Comparison of ENCODE assay signal across 8 mouse cellular contexts in genomic region chr2:91984906-91985525, GRCm38 (mm10). TPM values are rescaled to one million over a fixed set of nuclear protein-coding genes. Genes with fewer than 3 reads are reported as not detected.
DNase-seq lines count a peak whose midpoint lies in the region; ATAC-seq and TF ChIP-seq lines count a peak whose summit lies in the region.

No protein-coding gene starts in this region.

- TF ChIP-seq RAD21 in CH12.LX (IDR thresholded peaks at IDR 0.05; ENCODE audit: low read depth, low read length) = no peak

- no peak for TF ChIP-seq EP300 in CH12.LX (IDR thresholded peaks at IDR 0.05; ENCODE audit: low read length)

- no peaks in the 10 kb centered on the region for H3K79me2 ChIP-seq in CH12.LX (replicated peaks; ENCODE audit: control insufficient read depth, extremely low read depth, insufficient read depth, poor library complexity, severe bottlenecking)

- H3K4me3 ChIP-seq in heart, embryonic 13.5 days = peak overlapping the region; percentile 38
- H3K4me3 ChIP-seq in CH12.LX (replicated peaks in 1 of 3; ENCODE audit: low read depth in 2 of 3, low read length in 2 of 3, poor library complexity in 1 of 3) = peak overlapping the region; percentile 8 to 28 (median 21)
- no peak overlapping the region for H3K4me3 ChIP-seq in hindbrain, embryonic 11.5 days (ENCODE audit: low read depth, low read length)
- peak overlapping the region; percentile 91 for H3K4me3 ChIP-seq in megakaryocyte, embryonic 14.5 days (replicated peaks)

- 0 out of 2 replicates have a peak, but pooled peaks cover 6% of the 10 kb centered on the region for H3K27me3 ChIP-seq in heart, embryonic 13.5 days (replicated peaks)
- peaks cover 3% of the 10 kb centered on the region for H3K27me3 ChIP-seq in CH12.LX (replicated peaks)
- no peaks in the 10 kb centered on the region for H3K27me3 ChIP-seq in hindbrain, embryonic 11.5 days (ENCODE audit: control insufficient read depth, insufficient read depth, low read length)
- peaks cover 4% of the 10 kb centered on the region for H3K27me3 ChIP-seq in megakaryocyte, embryonic 14.5 days (replicated peaks)

- no peak for TF ChIP-seq CTCF in CH12.LX (conservative IDR thresholded peaks at IDR 0.05 in 1 of 2, IDR thresholded peaks at IDR 0.05 in 1 of 2; ENCODE audit: low read depth in 2 of 2, low read length in 2 of 2)

- intact Hi-C loops in heart, postnatal 36 days (cut with DNase I) = loop anchor here (5.0 to 10.0 kb wide), 3 partner anchors 37 to 450 kb away; partner anchors contain the start of genes Creb3l1 and Cry2
- intact Hi-C loops in left cerebral cortex, postnatal 36 days (cut with DNase I) = loop anchor here (5.0 to 10.0 kb wide), 2 partner anchors 347 to 450 kb away; partner anchors contain the start of gene Cry2

- dilution Hi-C loops in CH12.LX (cut with MboI; ENCODE audit: extremely low pct_ligation_motif_present, extremely low pct_unique_long_range_greater_than_20kb, low sequenced_read_pairs) = no loop called here

- H3K4me1 ChIP-seq in heart, embryonic 13.5 days = peaks cover 36% of the 10 kb centered on the region
- H3K4me1 ChIP-seq in CH12.LX (ENCODE audit: control insufficient read depth in 1 of 2, insufficient read depth in 2 of 2) = peaks cover 9 to 29% of the 10 kb centered on the region in 2 experiments
- peaks cover 4% of the 10 kb centered on the region; the same call in 1 of the 2 replicates for H3K4me1 ChIP-seq in hindbrain, embryonic 11.5 days (replicated peaks; ENCODE audit: control insufficient read depth, insufficient read depth, low read length)
- peaks cover 70% of the 10 kb centered on the region for H3K4me1 ChIP-seq in megakaryocyte, embryonic 14.5 days

- no peaks in the 10 kb centered on the region for H3K9me3 ChIP-seq in heart, embryonic 13.5 days
- peaks cover 7% of the 10 kb centered on the region for H3K9me3 ChIP-seq in CH12.LX (replicated peaks; ENCODE audit: low read length)
- no peaks in the 10 kb centered on the region for H3K9me3 ChIP-seq in hindbrain, embryonic 11.5 days (ENCODE audit: control insufficient read depth, low read length)
- H3K9me3 ChIP-seq in megakaryocyte, embryonic 14.5 days = peaks cover 7% of the 10 kb centered on the region

- no peak for DNase-seq in heart, postnatal 36 days
- DNase-seq in CH12.LX (ENCODE audit: extremely low read depth) = peak; percentile 54
- no peak for DNase-seq in hindbrain, embryonic 11.5 days (ENCODE audit: low spot score)
- no peak for DNase-seq in c-Kit-positive CD71-positive TER-119-positive erythroid progenitor cells, embryonic 14.5 days (ENCODE audit: low spot score)
- DNase-seq in Muller cell, postnatal 12 days (ENCODE audit: inconsistent ontology term) = no peak
- DNase-seq in left cerebral cortex, postnatal 36 days (ENCODE audit: low spot score in 2 of 2) = no peak

- peaks cover 16% of the 10 kb centered on the region for H3K36me3 ChIP-seq in heart, embryonic 13.5 days
- peaks cover 0 to 7% of the 10 kb centered on the region in 2 experiments for H3K36me3 ChIP-seq in CH12.LX (replicated peaks in 1 of 2; ENCODE audit: control insufficient read depth in 1 of 2, insufficient read depth in 1 of 2, low read length in 1 of 2)
- no peaks in the 10 kb centered on the region for H3K36me3 ChIP-seq in hindbrain, embryonic 11.5 days (ENCODE audit: control insufficient read depth, insufficient read depth, low read length)
- H3K36me3 ChIP-seq in megakaryocyte, embryonic 14.5 days (replicated peaks; ENCODE audit: low read length) = peaks cover 10% of the 10 kb centered on the region

- 36% methylated on average over 9 of the region's 9 CpGs for WGBS in heart, embryonic 13.5 days
- WGBS in hindbrain, embryonic 11.5 days = 24% methylated on average over 9 of the region's 9 CpGs

- peak overlapping the region; percentile 79 for H3K9ac ChIP-seq in heart, embryonic 13.5 days
- no peak overlapping the region for H3K9ac ChIP-seq in CH12.LX (ENCODE audit: insufficient read depth, low read depth)
- no peak overlapping the region for H3K9ac ChIP-seq in hindbrain, embryonic 11.5 days (ENCODE audit: low read depth, low read length)

- peak overlapping the region; percentile 87 for H3K27ac ChIP-seq in heart, embryonic 13.5 days (replicated peaks)
- peak overlapping the region; percentile 57 for H3K27ac ChIP-seq in CH12.LX (ENCODE audit: insufficient read depth, low read depth)
- no peak overlapping the region for H3K27ac ChIP-seq in hindbrain, embryonic 11.5 days (ENCODE audit: low read depth, low read length)

- H3K4me2 ChIP-seq in heart, embryonic 13.5 days = peak overlapping the region; percentile 67
- peak overlapping the region; percentile 78 for H3K4me2 ChIP-seq in CH12.LX (ENCODE audit: insufficient read depth, low read depth, poor library complexity, severe bottlenecking)
- peak overlapping the region; percentile 32; the same call in 1 of the 2 replicates for H3K4me2 ChIP-seq in hindbrain, embryonic 11.5 days (replicated peaks; ENCODE audit: low read depth, low read length)

- peak; percentile 9; the same call in 1 of the 2 replicates for ATAC-seq in heart, embryonic 13.5 days (ENCODE audit: extremely low read depth, insufficient number of reproducible peaks, low FRiP score, low TSS enrichment)
- ATAC-seq in hindbrain, embryonic 11.5 days (ENCODE audit: low FRiP score) = no peak

- in situ Hi-C loops in CH12.LX (cut with MboI; ENCODE audit: low pct_ligation_motif_present, low pct_unique_long_range_greater_than_20kb, low sequenced_read_pairs) = loop anchor here (5.0 kb wide), 3 partner anchors 43 to 447 kb away; partner anchors contain the start of gene Cry2

- no peak for TF ChIP-seq POLR2A in CH12.LX (IDR thresholded peaks at IDR 0.05; ENCODE audit: low read depth, low read length)

TF ChIP-seq in CH12.LX, 34 proteins besides CTCF, POLR2A, EP300 and RAD21:
- TF ChIP-seq NELFE (IDR thresholded peaks at IDR 0.05; ENCODE audit: low read depth, low read length) (peak; percentile 7), ELF1 (IDR thresholded peaks at IDR 0.05; ENCODE audit: low read depth, low read length) (peak; percentile 55; the same call in 1 of the 2 replicates), MXI1 (IDR thresholded peaks at IDR 0.05; ENCODE audit: low read depth, low read length) (peak; percentile 41; the same call in 1 of the 2 replicates), MAZ (IDR thresholded peaks at IDR 0.05; ENCODE audit: low read depth, low read length) (0 out of 2 replicates have a peak, but pooled peaks have one; percentile 7), JUND (conservative IDR thresholded peaks at IDR 0.05; ENCODE audit: low read depth, low read length) (no peak)

RNA-seq across cellular contexts. Expression of gene Dgkz, which starts 9.4 kb away (rescaled TPM):
- 37.9 and 43.4 TPM in 2 replicates for polyA plus RNA-seq in heart, embryonic 13.5 days (2015; fragmentation: Nextera tagmentation; extraction: Ambion mirVana)
- total RNA-seq in heart, postnatal 36 days (2021) = 10 to 100 TPM; 48.4 to 51.2 TPM
- 50.3 and 50.4 TPM in 2 replicates for total RNA-seq in CH12.LX (2012; rRNA removed)
- 32.3 and 38.6 TPM in 2 replicates for total RNA-seq in CH12.LX (2014; rRNA removed)
- polyA plus RNA-seq in CH12.LX (2012; ENCODE audit: insufficient read length, low read depth) = 53.9 and 60.2 TPM in 2 replicates
- 24.1 and 28.9 TPM in 2 replicates for polyA plus RNA-seq in hindbrain, embryonic 11.5 days (2014; fragmentation: Nextera tagmentation; extraction: Ambion mirVana)
- 303 and 682 TPM in 2 replicates for polyA plus RNA-seq in megakaryocyte, embryonic 14.5 days (2012; ENCODE audit: insufficient read depth, low replicate concordance)
- total RNA-seq in left cerebral cortex, postnatal 36 days (2021) = 100 to 1,000 TPM; 503 to 538 TPM

RNA-seq across cellular contexts. Expression of gene Creb3l1, which starts 39.3 kb away (rescaled TPM):
- 6.9 and 9.0 TPM in 2 replicates for polyA plus RNA-seq in heart, embryonic 13.5 days (2015; fragmentation: Nextera tagmentation; extraction: Ambion mirVana)
- total RNA-seq in heart, postnatal 36 days (2021) = 1 to 10 TPM; 4.4 TPM
- total RNA-seq in CH12.LX (2012; rRNA removed) = 0.29 and 0.59 TPM in 2 replicates
- 0.08 and 0.27 TPM in 2 replicates for total RNA-seq in CH12.LX (2014; rRNA removed)
- 1.5 and 2.0 TPM in 2 replicates for polyA plus RNA-seq in CH12.LX (2012; ENCODE audit: insufficient read length, low read depth)
- polyA plus RNA-seq in hindbrain, embryonic 11.5 days (2014; fragmentation: Nextera tagmentation; extraction: Ambion mirVana) = 2.0 and 2.2 TPM in 2 replicates
- 22.3 and 27.7 TPM in 2 replicates for polyA plus RNA-seq in megakaryocyte, embryonic 14.5 days (2012; ENCODE audit: insufficient read depth, low replicate concordance)
- 1 to 10 TPM; 2.6 to 2.8 TPM for total RNA-seq in left cerebral cortex, postnatal 36 days (2021)

RNA-seq across cellular contexts. Expression of gene Gm9821, which starts 39.5 kb away (rescaled TPM):
- 1.6 and 2.2 TPM in 2 replicates for polyA plus RNA-seq in heart, embryonic 13.5 days (2015; fragmentation: Nextera tagmentation; extraction: Ambion mirVana)
- not detected for total RNA-seq in heart, postnatal 36 days (2021)
- total RNA-seq in CH12.LX (2012; rRNA removed) (0.25 TPM in 2 replicates), CH12.LX (2014; rRNA removed) (not detected in 2 replicates)
- polyA plus RNA-seq in CH12.LX (2012; ENCODE audit: insufficient read length, low read depth) = 3.8 TPM in 2 replicates
- 0.27 and 0.37 TPM in 2 replicates for polyA plus RNA-seq in hindbrain, embryonic 11.5 days (2014; fragmentation: Nextera tagmentation; extraction: Ambion mirVana)
- not detected in 2 replicates for polyA plus RNA-seq in megakaryocyte, embryonic 14.5 days (2012; ENCODE audit: insufficient read depth, low replicate concordance)
- not detected for total RNA-seq in left cerebral cortex, postnatal 36 days (2021)

RNA-seq across cellular contexts. Expression of gene Mdk, which starts 52.9 kb away (rescaled TPM):
- polyA plus RNA-seq in heart, embryonic 13.5 days (2015; fragmentation: Nextera tagmentation; extraction: Ambion mirVana) = 603 and 654 TPM in 2 replicates
- 1 to 10 TPM; 2.4 to 3.9 TPM for total RNA-seq in heart, postnatal 36 days (2021)
- 0.25 and 0.38 TPM in 2 replicates for total RNA-seq in CH12.LX (2012; rRNA removed)
- 0.34 TPM in 1 of 2 replicates, not detected in the other for total RNA-seq in CH12.LX (2014; rRNA removed)
- 2.4 and 3.1 TPM in 2 replicates for polyA plus RNA-seq in CH12.LX (2012; ENCODE audit: insufficient read length, low read depth)
- polyA plus RNA-seq in hindbrain, embryonic 11.5 days (2014; fragmentation: Nextera tagmentation; extraction: Ambion mirVana) = 960 and 984 TPM in 2 replicates
- polyA plus RNA-seq in megakaryocyte, embryonic 14.5 days (2012; ENCODE audit: insufficient read depth, low replicate concordance) = 45.5 and 59.2 TPM in 2 replicates
- total RNA-seq in left cerebral cortex, postnatal 36 days (2021) = 10 to 100 TPM; 15.6 to 23.5 TPM

RNA-seq across cellular contexts. Expression of gene Chrm4, which starts 58.0 kb away (rescaled TPM):
- polyA plus RNA-seq in heart, embryonic 13.5 days (2015; fragmentation: Nextera tagmentation; extraction: Ambion mirVana) = not detected in 2 replicates
- total RNA-seq in heart, postnatal 36 days (2021) = not detected
- 13.9 and 15.1 TPM in 2 replicates for total RNA-seq in CH12.LX (2012; rRNA removed)
- total RNA-seq in CH12.LX (2014; rRNA removed) = 9.2 and 10.0 TPM in 2 replicates
- 10.4 and 14.4 TPM in 2 replicates for polyA plus RNA-seq in CH12.LX (2012; ENCODE audit: insufficient read length, low read depth)
- polyA plus RNA-seq in hindbrain, embryonic 11.5 days (2014; fragmentation: Nextera tagmentation; extraction: Ambion mirVana) = 0.20 and 0.42 TPM in 2 replicates
- 0.92 and 2.8 TPM in 2 replicates for polyA plus RNA-seq in megakaryocyte, embryonic 14.5 days (2012; ENCODE audit: insufficient read depth, low replicate concordance)
- total RNA-seq in left cerebral cortex, postnatal 36 days (2021) = 10 to 100 TPM; 44.0 to 51.3 TPM
